Mouse (Mus musculus) forebrain, embryonic 15.5 days (tissue): ENCODE results near the gene Jak3. TPM values are rescaled to one million over a fixed set of nuclear protein-coding genes. Genes with fewer than 3 reads are reported as not detected.
A peak's percentile ranks its signal among the peaks of the same experiment; 100 is the strongest.

Experiments used
- ATAC-seq: fragments of 200-750 bp; cut with Nextera tagmentation; replicated peaks from 2 replicates; pipeline ENCODE4 v1.8.0; 2017; ENCODE audit warnings: mild to moderate bottlenecking, moderate TSS enrichment, moderate library complexity
- H3K27ac ChIP-seq: fragments of 300-500 bp; sonication (generic); replicated peaks from 2 replicates; pipeline ENCODE4 v1.5.1; 2015; ENCODE audit warnings: mild to moderate bottlenecking, inconsistent platforms
- H3K27me3 ChIP-seq: fragments of 300-500 bp; sonication (generic); 2 replicates; pipeline ENCODE4 v1.6.1; 2015; ENCODE audit warnings: inconsistent platforms
- H3K36me3 ChIP-seq: fragments of 300-500 bp; sonication (generic); 2 replicates; pipeline ENCODE4 v1.6.1; 2015; ENCODE audit warnings: mild to moderate bottlenecking, inconsistent platforms
- H3K4me1 ChIP-seq: fragments of 300-500 bp; sonication (generic); 2 replicates; pipeline ENCODE4 v1.6.1; 2015; ENCODE audit warnings: inconsistent platforms
- H3K4me2 ChIP-seq: fragments of 300-500 bp; sonication (generic); replicated peaks from 2 replicates; pipeline ENCODE4 v1.6.1; 2015; ENCODE audit warnings: mild to moderate bottlenecking, inconsistent platforms
- H3K4me3 ChIP-seq: fragments of 300-500 bp; sonication (generic); 2 replicates; pipeline ENCODE4 v1.5.1; 2015; ENCODE audit warnings: mild to moderate bottlenecking, inconsistent platforms
- H3K9ac ChIP-seq: fragments of 300-500 bp; sonication (generic); replicated peaks from 2 replicates; pipeline ENCODE4 v1.6.1; 2015; ENCODE audit warnings: mild to moderate bottlenecking, inconsistent platforms
- H3K9me3 ChIP-seq: fragments of 300-500 bp; sonication (generic); 2 replicates; pipeline ENCODE4 v1.6.1; 2016; ENCODE audit warnings: inconsistent platforms
- WGBS: fragments of 180-500 bp; shearing (Covaris S2); methylation state at CpG from one replicate; pipeline ENCODE4 v1.1.7; 2015; ENCODE audit warnings: mixed read lengths; 5-methylcytosine and 5-hydroxymethylcytosine counted together
- polyA plus RNA-seq: library from polyadenylated mRNA; unstranded; fragments of >200 nt; fragmentation: Nextera tagmentation; extraction: Ambion mirVana; gene quantifications from 2 replicates; pipeline ENCODE4 v1.2.1, GENCODE M21; 2015

Gene Jak3
- polyA plus RNA-seq, 1 experiment from 2014 or later: 2.9 TPM

GRCm38 (mm10) chr8:71716561-71717053, 40.5 kb downstream of the Jak3 start:
- Histone ChIP-seq H3K9ac (no peak overlapping the region), H3K4me2 (no peak overlapping the region), H3K27me3 (no peaks in the 10 kb centered on the region), H3K9me3 (no peaks in the 10 kb centered on the region), H3K4me3 (no peak overlapping the region), H3K27ac (no peak overlapping the region), H3K4me1 (peaks cover 36% of the 10 kb centered on the region), H3K36me3 (peaks cover 35% of the 10 kb centered on the region)
- WGBS: 89% methylated on average over 13 of the region's 13 CpGs
- no peak for ATAC-seq

- ATAC-seq: no peak
- H3K9ac ChIP-seq: no peak overlapping the region
- peaks cover 31% of the 10 kb centered on the region for H3K36me3 ChIP-seq
- no peaks in the 10 kb centered on the region for H3K27me3 ChIP-seq
- peaks cover 41% of the 10 kb centered on the region for H3K4me1 ChIP-seq
- WGBS: 90% methylated on average over 12 of the region's 12 CpGs
- H3K27ac ChIP-seq: no peak overlapping the region
- no peak overlapping the region for H3K4me3 ChIP-seq
- H3K4me2 ChIP-seq: no peak overlapping the region
- no peaks in the 10 kb centered on the region for H3K9me3 ChIP-seq
Measured at GRCm38 (mm10) chr8:71717096-71717495, 41.0 kb downstream of the Jak3 start.

- ATAC-seq: no peak
- Histone ChIP-seq H3K27ac (peak overlapping the region; percentile 86), H3K4me2 (no peak overlapping the region), H3K27me3 (no peaks in the 10 kb centered on the region), H3K9ac (no peak overlapping the region), H3K36me3 (peaks cover 25% of the 10 kb centered on the region), H3K4me1 (peaks cover 46% of the 10 kb centered on the region), H3K4me3 (no peak overlapping the region), H3K9me3 (no peaks in the 10 kb centered on the region)
- WGBS: 34% methylated on average over 3 of the region's 3 CpGs
Measured at GRCm38 (mm10) chr8:71718252-71718651, 42.2 kb downstream of the Jak3 start.

GRCm38 (mm10) chr8:71719218-71719617, 43.1 kb downstream of the Jak3 start:
- H3K9me3 ChIP-seq: no peaks in the 10 kb centered on the region
- H3K27ac ChIP-seq: peak overlapping the region; percentile 86
- H3K36me3 ChIP-seq: peaks cover 23% of the 10 kb centered on the region
- H3K4me2 ChIP-seq: 0 out of 2 replicates have a peak overlapping the region, but pooled peaks have one; percentile 26
- H3K27me3 ChIP-seq: no peaks in the 10 kb centered on the region
- ATAC-seq: peak; percentile 63
- no peak overlapping the region for H3K4me3 ChIP-seq
- 24% methylated on average over 4 of the region's 4 CpGs for WGBS
- peaks cover 54% of the 10 kb centered on the region for H3K4me1 ChIP-seq
- H3K9ac ChIP-seq: no peak overlapping the region

GRCm38 (mm10) chr8:71719928-71720457, 43.9 kb downstream of the Jak3 start:
- no peak overlapping the region for H3K9ac ChIP-seq
- H3K36me3 ChIP-seq: peaks cover 18% of the 10 kb centered on the region
- H3K4me2 ChIP-seq: peak overlapping the region; percentile 26
- ATAC-seq: peak; percentile 82
- 13% methylated on average over 7 of the region's 7 CpGs for WGBS
- H3K27me3 ChIP-seq: no peaks in the 10 kb centered on the region
- 0 out of 2 replicates have a peak overlapping the region, but pooled peaks have one; percentile 0 for H3K4me3 ChIP-seq
- H3K4me1 ChIP-seq: peaks cover 62% of the 10 kb centered on the region
- peak overlapping the region; percentile 86 for H3K27ac ChIP-seq
- no peaks in the 10 kb centered on the region for H3K9me3 ChIP-seq

GRCm38 (mm10) chr8:71723047-71723551, 47.0 kb downstream of the Jak3 start:
- no peaks in the 10 kb centered on the region for H3K9me3 ChIP-seq
- no peak overlapping the region for H3K4me2 ChIP-seq
- WGBS: 73% methylated on average over 14 of the region's 14 CpGs
- peaks cover 65% of the 10 kb centered on the region for H3K4me1 ChIP-seq
- no peak for ATAC-seq
- no peaks in the 10 kb centered on the region for H3K27me3 ChIP-seq
- no peak overlapping the region for H3K9ac ChIP-seq
- H3K27ac ChIP-seq: no peak overlapping the region
- no peak overlapping the region for H3K4me3 ChIP-seq
- H3K36me3 ChIP-seq: no peaks in the 10 kb centered on the region

- Histone ChIP-seq H3K9me3 (no peaks in the 10 kb centered on the region), H3K9ac (no peak overlapping the region), H3K27me3 (no peaks in the 10 kb centered on the region), H3K4me3 (peak overlapping the region; percentile 80), H3K4me1 (peaks cover 59% of the 10 kb centered on the region), H3K36me3 (no peaks in the 10 kb centered on the region), H3K27ac (no peak overlapping the region), H3K4me2 (peak overlapping the region; percentile 78)
- no peak for ATAC-seq
- 71% methylated on average over 4 of the region's 4 CpGs for WGBS
Measured at GRCm38 (mm10) chr8:71724389-71724788, 48.3 kb downstream of the Jak3 start.

- peak within 1 kb of the TSS; percentile 79 for H3K9ac ChIP-seq
- no peaks in the 10 kb centered on the region for H3K27me3 ChIP-seq
- H3K4me3 ChIP-seq: peak within 1 kb of the TSS; percentile 80
- peaks cover 51% of the 10 kb centered on the region for H3K4me1 ChIP-seq
- WGBS: under 1% methylated on average over 51 of the region's 54 CpGs
- peak within 1 kb of the TSS; percentile 19; the same call in 1 of the 2 replicates for H3K27ac ChIP-seq
- peak; percentile 85 for ATAC-seq
- H3K36me3 ChIP-seq: no peaks in the 10 kb centered on the region
- peak within 1 kb of the TSS; percentile 78 for H3K4me2 ChIP-seq
- H3K9me3 ChIP-seq: no peaks in the 10 kb centered on the region
Measured at GRCm38 (mm10) chr8:71725122-71725924, 49.2 kb downstream of the Jak3 start, which contains the start of gene Fcho1. Gene Fcho1 (minus strand): TSS chr8:71725716.

- Histone ChIP-seq H3K9me3 (no peaks in the 10 kb centered on the region), H3K4me3 (peak overlapping the region; percentile 47), H3K4me1 (peaks cover 27% of the 10 kb centered on the region), H3K27me3 (no peaks in the 10 kb centered on the region), H3K9ac (peak overlapping the region; percentile 57), H3K4me2 (peak overlapping the region; percentile 75), H3K36me3 (no peaks in the 10 kb centered on the region), H3K27ac (peak overlapping the region; percentile 78)
- ATAC-seq: peak; percentile 20
- WGBS: 5% methylated on average over 20 of the region's 21 CpGs
Measured at GRCm38 (mm10) chr8:71728240-71728785, 52.2 kb downstream of the Jak3 start.

- no peaks in the 10 kb centered on the region for H3K36me3 ChIP-seq
- H3K27me3 ChIP-seq: no peaks in the 10 kb centered on the region
- 3% methylated on average over 14 of the region's 16 CpGs for WGBS
- peak overlapping the region; percentile 47 for H3K4me3 ChIP-seq
- H3K9ac ChIP-seq: peak overlapping the region; percentile 57
- peak; percentile 40 for ATAC-seq
- H3K27ac ChIP-seq: peak overlapping the region; percentile 78
- H3K9me3 ChIP-seq: no peaks in the 10 kb centered on the region
- peaks cover 22% of the 10 kb centered on the region for H3K4me1 ChIP-seq
- H3K4me2 ChIP-seq: peak overlapping the region; percentile 75
Measured at GRCm38 (mm10) chr8:71728826-71729620, 52.9 kb downstream of the Jak3 start.

GRCm38 (mm10) chr8:71731652-71732230, 55.6 kb downstream of the Jak3 start:
- no peak for ATAC-seq
- Histone ChIP-seq H3K9me3 (no peaks in the 10 kb centered on the region), H3K4me1 (peaks cover 11% of the 10 kb centered on the region), H3K36me3 (no peaks in the 10 kb centered on the region), H3K9ac (no peak overlapping the region), H3K27ac (no peak overlapping the region), H3K27me3 (no peaks in the 10 kb centered on the region), H3K4me2 (no peak overlapping the region), H3K4me3 (no peak overlapping the region)
- WGBS: 59% methylated on average over 3 of the region's 3 CpGs
